In genomic region chr9:114767030-114767429, GRCm38 (mm10) we compare ENCODE assay signal across 7 mouse cellular contexts. TPM values are rescaled to one million over a fixed set of nuclear protein-coding genes. Genes with fewer than 3 reads are reported as not detected.
DNase-seq lines count a peak whose midpoint lies in the region; ATAC-seq lines count a peak whose summit lies in the region.

No protein-coding gene starts in this region.

- H3K4me2 ChIP-seq in midbrain, embryonic 14.5 days (ENCODE audit: low read length), result no peak overlapping the region

- no peak overlapping the region for H3K4me3 ChIP-seq in midbrain, embryonic 14.5 days (replicated peaks; ENCODE audit: low read depth, low read length)

- H3K36me3 ChIP-seq in midbrain, embryonic 14.5 days (ENCODE audit: control insufficient read depth, insufficient read depth, low read length), result no peaks in the 10 kb centered on the region

- DNase-seq in ovary, postnatal 14 days (ENCODE audit: low spot score), result peak; percentile 20
- DNase-seq in ovary, postnatal 10 days (ENCODE audit: low spot score), result no peak
- DNase-seq in cerebellum, adult 8-10 months, result peak; percentile 59
- DNase-seq in frontal cortex, postnatal 14 days (ENCODE audit: low spot score in 2 of 2), result peak; percentile 53 to 69
- DNase-seq in midbrain, embryonic 14.5 days, result peak; percentile 77
- no peak for DNase-seq in thymus, postnatal 0 days (ENCODE audit: low spot score)

- 0 out of 2 replicates have a peak, but pooled peaks have one; percentile 34 for ATAC-seq in midbrain, embryonic 14.5 days (ENCODE audit: low FRiP score, low TSS enrichment)
- no peak for ATAC-seq in erythroid progenitor cell, adult 5-6 weeks (replicated peaks; ENCODE audit: low FRiP score, poor library complexity, severe bottlenecking)

- no peaks in the 10 kb centered on the region for H3K4me1 ChIP-seq in midbrain, embryonic 14.5 days (ENCODE audit: control insufficient read depth, insufficient read depth, low read length)

- H3K27me3 ChIP-seq in midbrain, embryonic 14.5 days (ENCODE audit: control insufficient read depth, insufficient read depth, low read length), result no peaks in the 10 kb centered on the region

- H3K9me3 ChIP-seq in midbrain, embryonic 14.5 days (ENCODE audit: control insufficient read depth, low read length), result no peaks in the 10 kb centered on the region

- peak overlapping the region; percentile 20; the same call in 1 of the 2 replicates for H3K27ac ChIP-seq in midbrain, embryonic 14.5 days (replicated peaks; ENCODE audit: low read depth, low read length)

- whole genome bisulfite sequencing in midbrain, embryonic 14.5 days, result 66% methylated on average over 13 of the region's 13 CpGs

- H3K9ac ChIP-seq in midbrain, embryonic 14.5 days (replicated peaks; ENCODE audit: low read length), result no peak overlapping the region

RNA-seq across cellular contexts. Expression of gene Cmtm7, which starts 14.6 kb away (rescaled TPM):
- 4.9 and 14.4 TPM in 2 replicates for polyA plus RNA-seq in midbrain, embryonic 14.5 days (2014; fragmentation: Nextera tagmentation; extraction: Ambion mirVana)
- 299 and 301 TPM in 2 replicates for polyA plus RNA-seq in thymus, postnatal 0 days (2015; fragmentation: Nextera tagmentation; extraction: Ambion mirVana)
- 64.1 and 71.7 TPM in 2 replicates for total RNA-seq in erythroid progenitor cell, adult 5-6 weeks (2015; ENCODE audit: low replicate concordance)
- total RNA-seq in erythroid progenitor cell, adult 5-6 weeks (2017; ENCODE audit: low replicate concordance), result 46.0 and 46.4 TPM in 2 replicates

RNA-seq across cellular contexts. Expression of gene Cmtm6, which starts 36.1 kb away (rescaled TPM):
- polyA plus RNA-seq in midbrain, embryonic 14.5 days (2014; fragmentation: Nextera tagmentation; extraction: Ambion mirVana), result 13.8 and 19.2 TPM in 2 replicates
- polyA plus RNA-seq in thymus, postnatal 0 days (2015; fragmentation: Nextera tagmentation; extraction: Ambion mirVana), result 92.2 and 93.4 TPM in 2 replicates
- total RNA-seq in erythroid progenitor cell, adult 5-6 weeks (2015; ENCODE audit: low replicate concordance), result 8.8 and 9.7 TPM in 2 replicates
- total RNA-seq in erythroid progenitor cell, adult 5-6 weeks (2017; ENCODE audit: low replicate concordance), result 10.4 and 20.0 TPM in 2 replicates

Comparison
In these comparisons a context has a peak if more than half of its experiments do, and no peak if none do; other contexts are left out.
1. DNase-seq: peak in ovary, postnatal 14 days (single experiment), cerebellum, adult 8-10 months (single experiment), frontal cortex, postnatal 14 days (2 of 2) and midbrain, embryonic 14.5 days (single experiment); none in ovary, postnatal 10 days (single experiment) and thymus, postnatal 0 days (single experiment).
2. RNA of gene Cmtm7, which starts 14.6 kb away (polyA plus RNA-seq): 299 to 301 TPM in thymus, postnatal 0 days; 4.9 to 14.4 TPM in midbrain, embryonic 14.5 days; every median in the first group is over 10 times any median in the second.